Mouse (Mus musculus) heart, postnatal 10 days (tissue): Measurements from ENCODE around the gene Selp. TPM values are rescaled to one million over a fixed set of nuclear protein-coding genes. Genes with fewer than 3 reads are reported as not detected.

ENCODE experiments used
- DNase-seq, 2 experiments: peaks; one replicate each; pipeline ENCODE4 v3.0.0; 2021
- intact Hi-C: fragments of 180-260 bp; cut with DNase I; formaldehyde crosslinking; loops from one replicate; pipeline ENCODE4 v1.15.1; 2025
- total RNA-seq, 2 experiments: library from RNA; stranded (reverse); gene quantifications; 2 replicates each; pipeline ENCODE4 v1.2.3; 2021

The Selp gene
- total RNA-seq, 2 experiments from 2014 or later = 0.98 to 1.2 TPM

GRCm38 (mm10) chr1:164168818-164169217 lies 53.8 kb downstream of the Selp start:
- no peak for DNase-seq
- intact Hi-C loops = no loop called here

- DNase-seq = no peak
- intact Hi-C loops = no loop called here
Measured at GRCm38 (mm10) chr1:164170434-164170833, 55.4 kb downstream of the Selp start.

- intact Hi-C loops = no loop called here
Measured at GRCm38 (mm10) chr1:164173145-164173544, 58.1 kb downstream of the Selp start.

GRCm38 (mm10) chr1:164176856-164177255 lies 61.8 kb downstream of the Selp start:
- intact Hi-C loops = no loop called here
- no peak for DNase-seq

More at GRCm38 (mm10) chr1:164173145-164173544, 58.1 kb downstream of the Selp start:
- DNase-seq = no peak

GRCm38 (mm10) chr1:164178429-164178828 lies 63.4 kb downstream of the Selp start:
- DNase-seq = peak; percentile 11 to 14
- intact Hi-C loops = no loop called here

- intact Hi-C loops = loop anchor here (1.0 to 5.0 kb wide), 2 partner anchors 37 to 175 kb away; no protein-coding TSS in a partner anchor
- peak; percentile 61 to 82 for DNase-seq
Measured at GRCm38 (mm10) chr1:164184142-164184870, 69.2 kb downstream of the Selp start.

- no peak for DNase-seq
- intact Hi-C loops = loop anchor here (1.0 to 5.0 kb wide), 2 partner anchors 38 to 176 kb away; no protein-coding TSS in a partner anchor
Measured at GRCm38 (mm10) chr1:164184871-164185223, 69.8 kb downstream of the Selp start.

GRCm38 (mm10) chr1:164185316-164185715 lies 70.3 kb downstream of the Selp start:
- DNase-seq = no peak
- intact Hi-C loops = no loop called here

- intact Hi-C loops = no loop called here
- no peak for DNase-seq
Measured at GRCm38 (mm10) chr1:164187002-164187560, 72.0 kb downstream of the Selp start.

GRCm38 (mm10) chr1:164199551-164199950 lies 84.5 kb downstream of the Selp start:
- peak in 1 of 2 experiments; percentile 9 for DNase-seq
- intact Hi-C loops = no loop called here

Other genes starting within 250 kb of the Selp start
- gene Scyl3, start 186.2 kb upstream of the Selp start, total RNA-seq = 1 to 10 TPM; 9.0 to 9.1 TPM
- gene BC055324, start 120.5 kb upstream of the Selp start, total RNA-seq = 1 to 10 TPM; 1.5 to 3.3 TPM
- 1 to 10 TPM; 3.4 to 4.7 TPM for gene Mettl18, start 120.4 kb upstream of the Selp start, total RNA-seq
- gene Sele, start 67.0 kb upstream of the Selp start, total RNA-seq = 1 to 10 TPM; 2.3 to 3.6 TPM
- gene Sell, start 53.3 kb upstream of the Selp start, total RNA-seq = 1 to 10 TPM; 1.4 to 1.6 TPM
- 1 to 10 TPM in 1 of 2 experiments, under 1 TPM in 1; 0.60 to 1.1 TPM for gene F5, start 36.6 kb downstream of the Selp start, total RNA-seq
- 1 to 10 TPM; 6.7 to 7.2 TPM for gene Slc19a2, start 133.8 kb downstream of the Selp start, total RNA-seq
- 1 to 10 TPM; 7.0 to 7.7 TPM for gene Ccdc181, start 160.3 kb downstream of the Selp start, total RNA-seq
- 1 to 10 TPM; 5.8 to 6.2 TPM for gene Nme7, start 188.9 kb downstream of the Selp start, total RNA-seq
- 10 to 100 TPM; 26.0 to 27.9 TPM for gene Blzf1, start 192.2 kb downstream of the Selp start, total RNA-seq